Mouse (Mus musculus): ENCODE data around the gene Fam107a.

The Fam107a gene

GRCm38 (mm10) chr14:8317194-8318097, at the start of gene Fam107a:
Gene Fam107a (minus strand): TSS chr14:8318023.
- DNase-seq (ENCODE audit: low spot score), result no peak

GRCm38 (mm10) chr14:8367121-8367520, 49.3 kb upstream of the Fam107a start:
- DNase-seq (ENCODE audit: low spot score), result no peak

- no peak for DNase-seq (ENCODE audit: low spot score)
Measured at GRCm38 (mm10) chr14:8365833-8366232, 48.0 kb upstream of the Fam107a start.

GRCm38 (mm10) chr14:8356836-8357235, 39.0 kb upstream of the Fam107a start:
- DNase-seq (ENCODE audit: low spot score), result no peak

GRCm38 (mm10) chr14:8355999-8356501, 38.2 kb upstream of the Fam107a start:
- DNase-seq (ENCODE audit: low spot score), result peak; percentile 43

- DNase-seq (ENCODE audit: low spot score), result no peak
Measured at GRCm38 (mm10) chr14:8348927-8349326, 31.1 kb upstream of the Fam107a start.

- DNase-seq (ENCODE audit: low spot score), result peak; percentile 74
Measured at GRCm38 (mm10) chr14:8346255-8346997, 28.6 kb upstream of the Fam107a start.

GRCm38 (mm10) chr14:8345566-8345965, 27.7 kb upstream of the Fam107a start:
- no peak for DNase-seq (ENCODE audit: low spot score)

GRCm38 (mm10) chr14:8342509-8343106, 24.8 kb upstream of the Fam107a start:
- no peak for DNase-seq (ENCODE audit: low spot score)

GRCm38 (mm10) chr14:8340226-8340625, 22.4 kb upstream of the Fam107a start:
- DNase-seq (ENCODE audit: low spot score), result no peak

GRCm38 (mm10) chr14:8335947-8336346, 18.1 kb upstream of the Fam107a start:
- DNase-seq (ENCODE audit: low spot score), result no peak

- no peak for DNase-seq (ENCODE audit: low spot score)
Measured at GRCm38 (mm10) chr14:8334511-8334910, 16.7 kb upstream of the Fam107a start.

- no peak for DNase-seq (ENCODE audit: low spot score)
Measured at GRCm38 (mm10) chr14:8332314-8333252, 14.8 kb upstream of the Fam107a start.

- no peak for DNase-seq (ENCODE audit: low spot score)
Measured at GRCm38 (mm10) chr14:8331307-8331905, 13.6 kb upstream of the Fam107a start.

GRCm38 (mm10) chr14:8330390-8330789, 12.6 kb upstream of the Fam107a start:
- DNase-seq (ENCODE audit: low spot score), result no peak

- DNase-seq (ENCODE audit: low spot score), result no peak
Measured at GRCm38 (mm10) chr14:8329552-8329951, 11.7 kb upstream of the Fam107a start.

GRCm38 (mm10) chr14:8327371-8327770, 9.5 kb upstream of the Fam107a start:
- DNase-seq (ENCODE audit: low spot score), result no peak

GRCm38 (mm10) chr14:8326961-8327360, 9.1 kb upstream of the Fam107a start:
- DNase-seq (ENCODE audit: low spot score), result no peak

GRCm38 (mm10) chr14:8325746-8326145, 7.9 kb upstream of the Fam107a start:
- no peak for DNase-seq (ENCODE audit: low spot score)

GRCm38 (mm10) chr14:8320528-8320927, 2.7 kb upstream of the Fam107a start:
- DNase-seq (ENCODE audit: low spot score), result no peak

Data from c-Kit-positive CD71-positive TER-119-positive erythroid progenitor cells, embryonic 14.5 days (primary cell).